Mouse (Mus musculus) layer of hippocampus, postnatal 14 days (tissue): Measurements from ENCODE around the gene Gen1. TPM values are rescaled to one million over a fixed set of nuclear protein-coding genes. Genes with fewer than 3 reads are reported as not detected.

Source experiments
- DNase-seq, 2 experiments: peaks; one replicate each; pipeline ENCODE4 v3.0.0; 2021 to 2022; ENCODE audit warnings: low spot score in 2 of 2, mixed read lengths in 1 of 2
- long read RNA-seq, 2 experiments: library from polyadenylated mRNA; stranded (forward); transcript quantifications; one replicate each; pipeline ENCODE4 v2.0.0; 2021
- total RNA-seq, 2 experiments: library from RNA; stranded (reverse); gene quantifications; 2 replicates each; pipeline ENCODE4 v1.2.3; 2021

Gene Gen1
- total RNA-seq, result 1 to 10 TPM; 1.5 to 2.9 TPM
- long read RNA-seq, experiment 1, result 0 reads
- long read RNA-seq, experiment 2, result 0 reads

DNA sequence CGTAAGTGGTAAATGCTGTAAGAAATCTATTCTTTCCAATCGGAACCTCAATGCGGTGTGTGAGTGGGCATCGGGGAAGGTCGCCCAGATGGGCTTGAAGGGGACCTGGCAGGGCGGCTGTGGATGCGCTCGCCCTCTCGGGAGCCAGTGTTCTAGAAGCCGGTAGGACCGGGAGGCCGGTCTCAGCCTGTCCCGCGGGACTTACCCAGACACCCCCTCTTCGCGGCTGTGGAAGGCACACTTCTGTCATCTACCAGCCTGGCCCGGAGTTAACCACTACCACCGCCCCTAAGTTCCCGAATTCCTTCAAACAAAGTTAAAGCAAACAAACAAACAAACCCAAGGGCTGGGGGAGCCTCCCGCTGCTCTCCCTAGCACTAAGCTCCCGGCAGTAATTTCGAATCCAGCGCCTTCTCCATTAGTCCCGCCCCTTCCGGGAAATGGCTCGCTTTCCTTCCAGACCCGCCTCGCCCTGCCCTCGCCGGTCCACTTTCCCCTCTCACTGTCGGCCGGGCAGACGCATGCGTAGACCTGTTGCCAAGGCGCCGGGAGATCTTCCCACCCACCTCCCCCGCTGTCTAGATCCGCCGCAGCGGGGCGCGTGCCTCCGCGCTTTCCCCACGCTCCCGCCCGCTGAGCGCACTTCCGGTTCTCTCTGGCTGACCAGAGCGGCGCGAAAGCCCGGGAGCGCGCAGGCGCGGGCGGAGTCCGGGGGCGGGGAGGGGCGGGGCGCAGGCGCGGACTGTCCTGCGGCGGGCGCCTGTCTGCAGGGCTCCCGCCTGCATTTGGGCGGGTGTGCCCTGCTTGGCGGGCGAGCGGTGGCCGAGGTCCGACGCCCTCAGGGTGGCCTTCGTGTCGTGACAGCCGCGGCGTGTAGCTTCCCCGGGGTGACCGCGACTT lies at the start of gene Gen1, which contains the start of gene Smc6:
Gen1 (minus strand) TSS at position 420 of the 900 bp plus-strand sequence.
Smc6 (plus strand) TSS at position 505 of the 900 bp plus-strand sequence.
- peak; percentile 88 to 94 for DNase-seq

DNA sequence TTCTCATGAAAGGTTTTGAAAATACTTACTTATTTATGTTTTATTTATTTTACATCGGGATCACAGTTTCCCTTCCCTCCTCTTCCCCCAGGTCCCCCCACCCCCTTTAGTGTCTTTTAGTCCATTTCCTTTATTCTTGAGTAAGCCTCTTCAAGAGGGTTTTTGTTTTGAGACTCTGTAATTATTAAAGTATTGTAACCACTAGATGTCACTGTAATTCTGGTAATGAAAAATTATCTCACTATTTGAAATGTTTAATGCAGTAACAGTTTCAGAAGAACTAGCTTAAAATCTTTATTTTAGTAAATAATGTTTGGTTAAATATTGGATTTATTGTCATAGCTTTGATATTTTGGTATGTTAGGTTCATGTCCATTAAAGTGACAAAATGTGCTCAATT lies 48.2 kb upstream of the Gen1 start:
- DNase-seq, result no peak

DNA sequence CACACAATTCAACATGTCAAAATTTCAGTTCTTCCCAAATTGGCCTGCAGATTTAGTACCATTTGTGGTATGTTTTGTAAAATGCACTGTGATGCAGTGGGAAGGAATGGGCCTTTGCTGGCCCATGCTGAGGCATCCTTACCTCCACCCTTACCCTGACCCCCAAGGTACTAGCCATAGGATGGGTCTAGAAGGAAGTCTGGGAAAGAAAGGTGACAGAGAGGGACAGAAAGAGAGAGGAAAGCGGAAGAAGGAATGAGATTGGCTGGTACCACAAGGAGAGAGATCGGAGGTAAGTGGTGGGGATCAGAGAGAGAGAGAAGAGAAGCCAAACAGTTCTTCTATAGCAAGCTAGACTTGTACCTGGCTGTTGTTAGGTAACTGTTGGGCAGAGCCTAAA lies 45.5 kb upstream of the Gen1 start:
- DNase-seq, result no peak

DNA sequence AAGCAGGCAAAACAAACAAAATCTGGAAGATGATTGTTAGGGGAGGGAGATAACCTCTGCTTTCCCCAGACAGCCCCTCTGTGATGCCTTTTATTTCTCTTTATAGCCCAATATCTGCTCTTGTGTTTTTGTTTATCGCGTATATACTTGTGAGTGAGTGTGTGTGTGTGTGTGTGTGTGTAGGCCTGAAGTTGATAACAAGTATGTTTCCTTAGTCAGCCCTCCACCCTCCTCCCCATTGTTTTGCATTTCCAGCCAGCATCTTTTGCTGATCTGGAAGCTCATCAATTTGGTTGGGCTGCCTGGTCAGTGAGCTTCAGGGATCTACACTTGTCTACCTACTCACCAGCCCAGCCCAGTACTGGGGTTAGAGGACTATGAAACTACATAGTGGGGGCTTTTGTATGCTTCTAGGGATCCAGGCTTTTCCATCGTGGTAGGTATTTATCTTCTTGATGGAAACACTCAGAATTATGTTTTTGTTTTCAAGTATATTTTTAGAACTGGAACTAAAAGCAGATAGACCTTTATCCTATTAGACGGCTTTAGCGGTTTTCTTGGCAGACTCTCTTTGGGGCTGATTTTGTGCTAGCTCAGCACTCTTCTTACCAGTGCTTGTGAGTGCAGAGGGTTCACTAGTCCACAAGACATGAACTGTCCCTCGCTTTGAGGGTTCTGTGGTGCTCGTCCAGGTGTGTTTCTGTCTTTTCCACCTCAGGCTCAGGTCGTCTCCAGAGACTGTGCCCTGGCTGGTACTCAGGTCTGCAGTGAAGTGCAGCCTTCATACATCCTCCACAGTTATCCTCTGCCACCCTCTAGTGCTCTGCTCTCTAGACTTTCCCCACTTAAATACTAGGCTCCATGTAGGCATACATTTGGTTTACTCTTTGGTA lies 41.4 kb upstream of the Gen1 start:
- DNase-seq, result no peak

DNA sequence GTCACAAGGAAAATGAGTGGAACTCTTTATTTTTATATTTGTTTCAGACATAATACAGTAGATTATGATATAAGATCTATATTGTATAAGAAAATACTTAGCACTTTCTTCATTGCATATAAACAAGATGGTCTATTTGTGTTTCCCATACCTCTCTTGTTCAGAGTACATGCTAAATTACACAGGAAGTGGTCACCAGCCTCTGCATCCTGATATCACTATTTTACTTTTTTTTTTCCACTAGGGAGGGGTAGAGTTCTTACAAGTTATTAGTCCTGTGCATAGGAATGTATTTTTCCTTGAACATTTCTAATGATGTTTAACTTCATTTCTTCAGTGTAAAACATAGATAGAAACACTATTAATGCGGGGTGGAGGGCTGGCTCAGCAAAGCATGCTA lies 35.3 kb upstream of the Gen1 start:
- DNase-seq, result no peak

DNA sequence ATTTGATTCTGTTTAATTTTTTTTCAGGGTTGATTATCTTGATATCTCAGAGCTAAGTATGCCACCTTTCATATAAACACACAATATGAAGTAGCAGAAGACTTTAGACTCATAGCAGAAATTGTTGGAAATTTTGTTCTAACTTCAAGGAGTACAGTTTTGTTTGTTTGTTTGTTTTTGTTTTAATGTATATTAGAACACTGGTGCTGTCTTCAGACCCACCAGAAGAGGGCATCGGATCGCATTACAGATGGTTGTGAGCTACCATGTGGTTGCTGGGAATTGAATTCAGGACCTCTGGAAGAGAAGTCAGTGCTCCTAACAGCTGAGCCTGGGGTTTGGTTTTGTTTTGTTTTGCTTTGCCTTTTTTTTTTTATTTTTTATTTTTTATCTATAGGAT lies 20.8 kb upstream of the Gen1 start:
- no peak for DNase-seq

DNA sequence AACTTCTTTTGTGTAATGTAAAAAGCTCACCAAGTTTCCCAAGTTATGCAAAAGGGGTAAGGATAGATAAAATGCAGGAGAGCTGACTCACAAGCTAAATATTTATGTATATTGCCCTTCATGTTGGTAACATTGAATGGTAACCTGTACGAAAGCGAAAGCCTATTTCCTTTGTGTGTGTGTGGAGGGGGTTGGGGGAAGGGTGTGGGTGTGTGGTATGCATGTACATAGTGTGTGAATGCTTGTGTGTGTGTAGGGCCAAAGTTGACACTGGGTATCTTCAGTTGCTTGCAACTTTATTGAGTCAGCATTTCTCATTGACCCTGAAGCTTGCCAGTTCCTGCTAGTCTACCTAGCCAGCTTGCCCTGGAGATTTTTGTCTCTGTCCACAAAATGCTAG lies 16.0 kb upstream of the Gen1 start:
- DNase-seq, result no peak

DNA sequence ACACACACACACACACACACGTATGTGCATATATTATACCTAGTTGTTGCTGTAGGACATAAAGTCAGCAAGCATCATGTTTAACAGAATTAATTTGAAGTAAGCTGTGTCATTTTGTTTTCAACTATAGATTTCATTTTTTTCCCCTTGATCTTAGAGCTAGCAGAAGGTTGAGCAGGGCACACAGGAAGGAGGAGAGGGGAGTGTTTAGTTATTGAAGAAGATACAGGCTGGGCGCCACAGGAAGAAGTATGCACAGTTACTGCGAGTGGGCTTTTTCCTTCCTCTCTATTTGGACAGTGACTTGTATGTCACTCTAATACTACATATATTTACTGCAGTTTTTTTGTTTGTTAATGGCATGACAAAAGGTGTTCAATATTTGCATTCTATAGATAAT lies 14.3 kb upstream of the Gen1 start:
- DNase-seq, result no peak

DNA sequence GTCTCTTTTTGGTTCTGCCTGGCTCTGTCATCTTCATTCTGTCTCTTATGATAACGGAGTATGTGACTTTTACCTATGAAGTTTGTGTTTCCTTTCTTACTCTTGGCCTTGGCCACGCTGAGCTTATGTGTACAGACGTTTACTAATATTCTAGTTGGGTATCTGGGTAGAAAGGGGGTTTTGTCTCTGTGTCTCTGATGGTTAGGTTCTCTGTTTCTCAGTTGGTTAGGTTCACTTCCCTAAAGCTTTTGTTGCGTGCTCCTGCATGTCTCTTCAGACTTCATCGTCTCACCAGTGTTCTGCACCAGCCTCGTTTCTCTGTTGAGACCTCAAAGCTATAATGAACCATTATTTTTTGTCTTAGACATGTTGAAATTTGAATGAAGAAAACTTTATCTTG lies 11.6 kb upstream of the Gen1 start:
- no peak for DNase-seq

DNA sequence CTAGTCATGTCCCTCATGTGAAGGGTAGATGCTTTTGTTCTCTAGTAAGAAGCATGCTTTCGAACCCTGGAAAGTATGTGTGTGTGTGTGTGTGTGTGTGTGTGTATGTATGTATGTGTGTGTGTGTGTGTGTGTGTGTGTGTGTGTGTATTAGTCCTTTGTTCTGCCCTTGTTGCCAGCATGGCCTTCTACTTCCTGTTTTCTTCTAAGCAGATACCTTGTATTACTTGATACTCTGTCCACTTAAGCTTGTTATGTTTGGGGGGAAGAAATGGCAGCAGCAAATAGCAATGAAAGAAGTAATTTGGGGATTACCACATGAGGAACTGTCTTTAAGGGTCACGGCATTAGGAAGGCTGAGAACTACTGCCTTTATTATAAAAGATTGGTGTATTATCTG lies 11.0 kb upstream of the Gen1 start:
- DNase-seq, result no peak

DNA sequence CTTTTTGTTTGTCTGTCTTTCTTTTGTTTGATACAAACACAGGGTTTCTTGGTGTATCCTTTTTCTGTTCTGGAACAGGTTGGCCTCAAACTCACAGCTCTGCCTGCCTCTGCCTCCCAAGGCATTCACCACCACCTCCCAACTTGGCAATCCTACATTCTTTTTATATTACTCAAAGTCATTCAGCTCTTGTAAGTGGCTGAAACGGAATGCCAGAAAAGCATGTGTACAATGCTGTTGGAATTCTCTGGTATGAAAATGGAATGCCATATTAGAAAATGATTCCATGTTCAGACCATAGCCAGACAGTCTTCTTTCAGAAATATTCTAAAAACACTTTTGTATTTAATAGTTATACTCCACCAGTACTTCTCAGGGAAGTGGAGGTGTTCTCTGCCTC lies 7.6 kb upstream of the Gen1 start:
- no peak for DNase-seq

DNA sequence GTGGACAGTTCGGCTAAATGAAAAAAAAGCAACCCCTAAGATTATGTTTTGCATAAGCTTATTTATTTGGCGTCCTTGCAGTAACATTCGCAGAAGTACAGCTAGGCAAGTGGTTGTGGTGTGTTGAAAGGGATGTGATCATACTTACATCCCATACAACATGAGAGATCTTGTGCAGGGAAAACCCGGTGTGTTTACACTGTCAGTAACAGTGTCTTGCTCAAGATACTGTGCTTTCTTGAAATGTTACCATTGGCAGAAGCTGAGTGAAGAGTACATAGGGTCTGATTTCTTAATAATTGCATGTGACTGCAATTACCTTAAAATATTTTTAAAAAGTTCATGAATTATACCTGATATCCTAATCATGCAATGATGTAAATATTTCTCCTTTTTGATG lies 7.0 kb upstream of the Gen1 start:
- no peak for DNase-seq

DNA sequence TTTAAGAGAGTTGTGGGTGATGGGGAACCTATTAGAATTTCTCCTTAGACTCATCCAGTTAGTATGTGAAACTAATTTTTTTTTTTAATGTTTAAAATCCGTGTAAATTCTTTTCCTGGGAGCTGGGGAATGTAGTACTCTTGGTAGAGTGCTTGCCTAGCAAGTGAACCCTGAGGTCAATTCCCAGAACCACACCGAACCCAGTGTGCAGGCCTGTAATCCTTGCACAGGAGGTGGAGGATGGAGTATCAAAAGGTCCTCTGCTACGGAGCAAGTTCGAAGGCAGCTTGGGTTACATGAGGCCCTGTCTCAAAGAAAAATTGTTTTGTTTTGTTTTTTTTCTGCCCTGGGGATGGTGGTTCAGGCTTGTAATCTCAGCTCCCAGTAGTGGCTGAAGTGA lies 1.4 kb upstream of the Gen1 start:
- DNase-seq, result no peak

DNA sequence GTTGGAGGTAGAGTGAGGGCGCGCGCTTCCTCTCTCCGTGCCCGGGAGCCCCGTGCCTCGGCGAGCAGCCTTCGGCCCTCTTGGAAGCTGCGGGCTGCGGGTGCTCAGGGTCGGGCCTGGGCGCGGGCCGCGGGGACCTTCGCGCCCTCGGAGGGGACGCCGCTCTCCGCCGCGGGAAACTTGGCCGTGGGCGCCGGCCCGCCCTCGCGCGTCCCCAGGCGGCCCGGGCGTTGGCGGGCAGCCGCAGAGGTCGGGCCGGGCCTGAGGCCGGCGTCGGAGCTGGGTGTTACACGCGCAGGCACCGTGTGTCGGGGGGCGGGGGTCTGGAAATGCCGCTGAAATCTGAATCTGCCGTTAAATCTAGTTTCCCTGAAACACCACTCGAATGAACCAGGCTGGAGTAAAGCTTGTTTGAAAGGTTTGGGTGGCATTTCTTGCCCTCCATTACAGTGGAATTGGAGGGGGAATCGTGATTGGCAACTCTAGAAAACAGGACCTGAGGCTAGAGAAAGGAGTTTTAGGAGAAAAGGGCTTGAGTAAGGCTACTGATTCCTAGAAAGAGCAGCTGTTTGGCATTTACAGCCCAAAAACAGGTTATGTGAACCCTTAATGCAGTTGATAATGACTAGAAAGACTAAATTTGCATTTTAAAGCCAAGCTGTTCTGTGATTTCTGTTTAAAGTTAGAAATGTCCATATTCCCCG lies 833 bp upstream of the Gen1 start:
- peak in 1 of 2 experiments; percentile 11 for DNase-seq

DNA sequence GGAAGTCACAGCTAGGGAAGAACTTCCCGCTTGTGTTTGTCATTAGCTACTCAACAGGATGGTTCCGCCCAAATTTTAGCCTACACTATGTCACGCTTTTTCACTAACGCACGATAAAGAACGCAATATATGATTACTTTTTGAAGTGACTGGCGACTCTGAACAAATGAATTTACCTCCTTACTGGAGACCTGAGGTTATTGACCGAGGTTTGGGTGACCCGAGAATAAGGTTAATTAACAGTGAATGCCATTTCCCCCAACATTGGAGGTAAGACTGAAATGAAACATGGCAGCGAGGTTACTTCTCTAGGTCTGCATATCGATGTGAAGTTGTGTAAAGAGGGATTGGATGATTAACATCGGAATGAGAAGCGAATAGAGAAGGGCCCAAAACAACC lies 706 bp downstream of the Gen1 start:
- no peak for DNase-seq

DNA sequence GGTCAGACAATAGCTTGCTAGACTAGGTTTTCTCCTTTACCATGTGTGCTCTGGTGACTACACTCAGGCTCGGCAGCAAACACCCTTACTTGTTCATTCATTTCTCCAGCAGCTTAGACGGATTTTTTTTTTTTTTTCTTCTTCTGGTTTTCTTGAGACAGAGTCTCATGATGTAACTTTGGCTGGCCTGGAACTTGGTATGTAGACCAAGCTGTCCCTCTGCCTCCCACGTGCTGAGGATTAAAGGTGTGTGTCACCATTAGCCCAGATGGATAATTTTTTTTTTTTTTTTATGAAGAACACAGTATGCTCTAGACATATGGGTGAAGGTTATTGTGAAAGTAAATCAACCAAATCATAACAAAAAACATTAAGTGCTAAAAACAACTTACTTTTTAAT lies 15.3 kb downstream of the Gen1 start:
- DNase-seq, result no peak

DNA sequence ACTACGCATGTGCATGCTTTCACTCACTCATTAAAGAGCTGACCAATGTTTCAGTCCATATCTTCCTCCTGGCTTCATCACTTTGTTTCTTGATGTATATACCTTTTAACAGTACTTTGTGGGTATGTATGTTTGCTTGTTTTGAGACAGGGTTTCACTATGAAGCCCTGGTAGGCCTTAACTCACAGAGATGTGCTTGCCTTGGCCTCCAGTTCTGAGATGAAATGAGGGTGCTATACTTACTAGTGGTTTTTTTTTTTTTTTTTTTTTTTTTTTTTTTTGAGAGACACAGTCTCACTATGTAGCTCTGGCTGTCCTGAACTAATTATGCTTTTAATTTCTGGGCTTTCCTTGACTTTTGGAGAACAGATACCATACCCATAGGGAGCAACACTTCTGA lies 18.1 kb downstream of the Gen1 start:
- DNase-seq, result no peak

DNA sequence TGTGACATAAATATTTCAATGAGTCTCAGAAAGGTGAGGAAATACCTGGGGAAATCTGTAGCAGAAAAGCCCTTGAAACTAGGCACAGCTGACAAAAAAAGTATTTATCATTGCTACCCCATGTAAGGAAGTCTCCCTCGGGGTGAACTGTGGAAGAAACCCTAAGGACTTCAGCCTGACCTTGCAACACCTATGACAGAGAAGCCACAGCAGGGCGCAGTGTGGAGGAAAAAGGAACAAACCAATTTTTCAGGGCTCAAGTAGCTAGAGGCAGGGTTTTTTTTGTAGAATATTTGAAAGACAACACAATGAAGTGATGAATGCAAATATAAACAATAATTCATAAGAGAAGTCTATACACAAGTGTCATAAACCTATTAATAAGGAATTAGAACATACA lies 29.6 kb downstream of the Gen1 start:
- no peak for DNase-seq

DNA sequence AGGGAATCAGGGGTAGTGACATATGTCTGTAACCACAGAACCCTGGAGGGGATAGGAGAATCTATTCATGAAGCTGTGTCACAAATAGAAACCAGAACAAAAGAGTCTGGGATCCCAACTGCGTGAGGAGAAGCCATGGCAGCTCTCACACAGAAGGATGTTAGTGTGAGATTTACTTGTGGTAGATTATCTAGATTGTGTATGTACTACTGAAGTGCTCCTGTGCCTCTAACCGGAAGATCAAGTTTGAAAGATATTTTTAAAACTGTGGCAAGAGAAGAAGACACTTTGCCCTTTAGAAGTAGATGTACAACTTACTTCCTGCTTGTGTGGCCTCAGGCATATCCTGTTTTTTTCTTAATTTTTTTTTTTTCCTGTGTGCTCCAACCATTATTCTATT lies 35.3 kb downstream of the Gen1 start:
- no peak for DNase-seq

DNA sequence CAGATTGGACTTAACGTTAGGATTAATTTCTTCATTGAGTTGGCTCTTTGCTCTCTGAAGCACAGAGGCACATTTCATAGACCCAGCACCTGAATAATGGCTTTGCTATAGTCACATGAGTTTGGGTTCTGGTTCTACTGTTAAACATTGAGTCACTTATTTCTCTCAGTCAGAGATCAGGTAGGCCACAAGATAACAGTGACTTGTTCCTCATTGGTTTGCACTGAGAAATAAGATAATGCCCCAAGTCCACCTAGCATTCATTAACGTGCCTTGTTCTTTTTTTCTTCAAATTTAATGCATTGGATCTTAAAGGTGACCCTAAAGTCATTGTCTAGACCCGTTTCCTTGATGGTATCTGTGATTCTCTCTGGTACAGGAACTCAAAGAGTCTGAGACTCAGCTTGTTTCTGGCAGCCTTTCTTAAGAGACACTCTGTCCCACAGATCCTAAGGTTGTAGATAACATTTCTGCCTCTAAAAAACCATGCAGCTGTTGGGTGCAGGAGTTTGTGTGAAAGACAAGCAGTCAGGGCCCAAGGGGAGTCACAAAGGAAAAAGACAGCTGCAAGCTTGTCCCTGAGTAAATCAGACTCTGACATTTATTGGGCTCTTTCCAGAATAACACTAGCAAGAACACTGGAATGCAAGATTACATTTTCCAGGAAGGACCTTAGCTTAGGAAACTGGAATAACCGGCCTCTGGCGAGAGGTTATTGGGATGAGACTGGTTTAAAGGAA lies 38.9 kb downstream of the Gen1 start:
- DNase-seq, result no peak

DNA sequence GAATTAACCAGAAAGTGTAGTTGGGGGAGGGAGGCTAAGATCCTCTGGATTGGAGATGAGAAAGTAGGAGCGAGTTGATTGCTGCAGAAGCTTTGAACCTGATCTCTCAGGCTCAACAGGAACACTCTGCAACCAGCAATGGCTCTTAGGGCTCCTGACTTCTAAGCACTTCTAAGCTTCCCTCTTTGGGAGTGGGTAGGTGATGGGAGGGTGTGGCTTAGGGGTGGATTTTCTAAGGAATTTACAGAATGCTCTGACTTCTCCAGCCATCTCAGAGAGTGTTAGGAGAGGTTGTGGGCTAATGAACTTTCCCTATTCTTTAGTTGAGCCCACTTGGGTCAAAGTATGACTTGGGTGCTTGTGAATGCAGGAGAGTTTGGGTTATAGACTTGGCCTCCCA lies 39.5 kb downstream of the Gen1 start:
- no peak for DNase-seq
